Mouse (Mus musculus): ENCODE data around the gene Coro2b.

GRCm38 (mm10) chr9:62466053-62466452, 70.8 kb downstream of the Coro2b start:
- TF ChIP-seq FLI1 (IDR thresholded peaks at IDR 0.05; ENCODE audit: low read length) (no peak), GATA1 (IDR thresholded peaks at IDR 0.05; ENCODE audit: borderline replicate concordance, low read length) (no peak)

All from megakaryocyte, embryonic 14.5 days (primary cell).